Mouse (Mus musculus) forebrain, embryonic 11.5 days (tissue): ENCODE data around the gene Gm14496. TPM values are rescaled to one million over a fixed set of nuclear protein-coding genes. Genes with fewer than 3 reads are reported as not detected.
A peak's percentile ranks its signal among the peaks of the same experiment; 100 is the strongest.
"Not testable (repeated sequence)": the region's sequence is repeated elsewhere in the genome, so short reads cannot be mapped to it uniquely, and the experiment has no call there.

Experiments
- ATAC-seq: fragments of 200-750 bp; cut with Nextera tagmentation; replicated peaks from 2 replicates; pipeline ENCODE4 v1.8.0; 2017; ENCODE audit warnings: moderate TSS enrichment; ENCODE audit not compliant: low FRiP score
- DNase-seq: peaks from one replicate; pipeline ENCODE4 v3.0.0-alpha.2; 2017; ENCODE audit warnings: low spot score
- H3K27ac ChIP-seq: fragments of 300-500 bp; sonication (generic); 2 replicates; pipeline ENCODE4 v1.5.1; 2014; ENCODE audit warnings: low read depth, low read length
- H3K27me3 ChIP-seq: fragments of 300-500 bp; sonication (generic); 2 replicates; pipeline ENCODE4 v1.6.1; 2014; ENCODE audit warnings: mild to moderate bottlenecking, low read length, mixed read lengths; ENCODE audit not compliant: control insufficient read depth, insufficient read depth
- H3K36me3 ChIP-seq: fragments of 300-500 bp; sonication (generic); 2 replicates; pipeline ENCODE4 v1.6.1; 2014; ENCODE audit warnings: mild to moderate bottlenecking, low read length, moderate library complexity, mixed read lengths; ENCODE audit not compliant: control insufficient read depth, insufficient read depth
- H3K4me1 ChIP-seq: fragments of 300-500 bp; sonication (generic); replicated peaks from 2 replicates; pipeline ENCODE4 v1.6.1; 2014; ENCODE audit warnings: low read length, mixed read lengths; ENCODE audit not compliant: control insufficient read depth, insufficient read depth
- H3K4me2 ChIP-seq: fragments of 300-500 bp; sonication (generic); 2 replicates; pipeline ENCODE4 v1.6.1; 2014; ENCODE audit warnings: low read depth, mild to moderate bottlenecking, low read length, moderate library complexity, mixed read lengths; ENCODE audit not compliant: severe bottlenecking
- H3K4me3 ChIP-seq: fragments of 300-500 bp; sonication (generic); 2 replicates; pipeline ENCODE4 v1.5.1; 2014; ENCODE audit warnings: low read depth, low read length
- H3K9ac ChIP-seq: fragments of 300-500 bp; sonication (generic); 2 replicates; pipeline ENCODE4 v1.6.1; 2014; ENCODE audit warnings: low read length
- H3K9me3 ChIP-seq: fragments of 300-500 bp; sonication (generic); 2 replicates; pipeline ENCODE4 v1.6.1; 2016; ENCODE audit warnings: low read length, mixed read lengths; ENCODE audit not compliant: control insufficient read depth
- WGBS: fragments of 180-500 bp; shearing (Covaris S2); extraction: QIAGEN DNeasy Blood & Tissue Kit; methylation state at CpG from one replicate; pipeline ENCODE4 v1.1.7; 2014; 5-methylcytosine and 5-hydroxymethylcytosine counted together
- polyA plus RNA-seq: library from polyadenylated mRNA; unstranded; fragments of >200 nt; fragmentation: Nextera tagmentation; extraction: Ambion mirVana; gene quantifications from 2 replicates; pipeline ENCODE4 v1.2.1, GENCODE M21; 2014

Gene Gm14496
- polyA plus RNA-seq: not detected in 2 replicates

- Histone ChIP-seq H3K4me1 (no peaks in the 10 kb centered on the region), H3K4me2 (no peak within 1 kb of the TSS), H3K9ac (no peak within 1 kb of the TSS), H3K4me3 (no peak within 1 kb of the TSS), H3K36me3 (no peaks in the 10 kb centered on the region), H3K27ac (no peak within 1 kb of the TSS), H3K9me3 (no peaks in the 10 kb centered on the region), H3K27me3 (no peaks in the 10 kb centered on the region)
- DNase-seq (no peak), ATAC-seq (no peak)
- 74% methylated on average over 3 of the region's 3 CpGs for WGBS
Observed at GRCm38 (mm10) chr2:181990829-181991228, at the start of gene Gm14496. Gene Gm14496 (plus strand): TSS chr2:181991129.

DNA sequence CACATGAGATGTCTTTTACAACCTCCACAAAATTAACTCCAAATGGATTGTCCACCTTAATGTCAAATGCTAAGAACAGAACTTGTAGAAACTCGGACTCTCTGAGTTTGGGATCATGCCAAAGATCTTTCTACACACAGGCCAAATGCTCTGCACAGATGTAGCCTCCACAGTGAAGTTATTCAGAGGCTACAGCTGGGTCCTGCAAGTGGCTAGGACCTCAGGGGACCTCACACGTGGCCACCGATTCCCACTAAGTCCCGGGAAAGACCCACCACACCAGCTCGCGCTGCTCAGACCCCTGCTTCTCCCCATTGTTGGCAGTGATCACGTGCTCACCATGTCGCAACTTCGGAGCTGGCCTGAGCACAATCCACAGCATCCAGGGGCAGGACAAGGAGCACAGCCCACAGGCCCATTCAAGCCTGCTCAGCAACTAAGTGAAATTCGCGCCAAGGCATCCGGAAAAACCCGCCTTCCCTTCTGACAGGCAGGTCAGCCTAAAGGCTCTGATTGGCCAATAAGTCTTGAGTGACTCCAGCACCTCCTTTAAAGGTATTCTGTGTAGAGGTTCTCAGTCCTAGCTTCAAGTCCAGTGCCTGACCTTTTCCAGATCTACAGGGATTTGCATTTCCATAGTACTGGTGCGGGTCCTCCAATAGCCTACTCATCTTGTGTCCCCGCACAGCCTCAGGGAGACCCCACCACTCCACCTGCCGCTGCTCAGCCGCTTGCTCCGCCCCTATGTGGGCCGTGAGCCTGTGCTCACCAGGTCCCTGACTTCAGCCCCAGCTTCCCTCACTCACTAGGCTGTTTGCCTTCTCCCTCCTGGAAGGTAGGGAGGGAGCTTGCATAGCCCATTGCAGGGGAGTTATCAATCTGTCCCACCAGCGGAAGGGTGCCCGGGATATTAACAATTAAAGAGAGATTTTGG, 37.9 kb upstream of the Gm14496 start:
- not testable (repeated sequence) for H3K36me3 ChIP-seq, H3K27ac ChIP-seq, H3K9me3 ChIP-seq, H3K4me1 ChIP-seq, H3K27me3 ChIP-seq
- DNase-seq (peak; percentile 74), ATAC-seq (peak; percentile 63)
- H3K4me3 ChIP-seq: peak overlapping the region; percentile 15; the same call in 1 of the 2 replicates
- peak overlapping the region; percentile 45 for H3K4me2 ChIP-seq
- H3K9ac ChIP-seq: peak overlapping the region; percentile 29; the same call in 1 of the 2 replicates
- WGBS: 15% methylated on average over 21 of the region's 21 CpGs

DNA sequence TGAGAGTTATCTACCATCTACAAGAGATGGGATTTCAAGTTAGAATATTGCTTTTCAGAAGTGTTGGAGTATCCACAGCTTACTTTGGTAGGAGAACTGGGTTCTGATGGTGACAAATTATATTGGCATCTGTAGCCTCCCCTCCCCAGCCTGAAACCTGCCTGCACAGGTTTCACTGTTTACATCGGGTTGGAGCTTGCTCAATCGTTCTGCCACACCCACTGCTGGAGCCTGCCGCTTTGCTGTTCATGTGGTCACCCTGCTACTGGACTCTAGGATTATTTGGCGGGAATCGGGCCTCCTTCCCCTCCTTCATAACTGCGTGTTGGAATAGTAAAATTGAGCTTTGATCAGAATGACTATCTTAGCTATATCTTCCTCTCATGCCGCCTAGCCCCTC, 22.5 kb upstream of the Gm14496 start:
- 80% methylated on average over 7 of the region's 7 CpGs for whole genome bisulfite sequencing
- ATAC-seq (no peak), DNase-seq (no peak)
- Histone ChIP-seq H3K27me3 (no peaks in the 10 kb centered on the region), H3K4me1 (no peaks in the 10 kb centered on the region), H3K4me2 (no peak overlapping the region), H3K9ac (no peak overlapping the region), H3K4me3 (no peak overlapping the region), H3K27ac (no peak overlapping the region), H3K9me3 (no peaks in the 10 kb centered on the region), H3K36me3 (no peaks in the 10 kb centered on the region)

DNA sequence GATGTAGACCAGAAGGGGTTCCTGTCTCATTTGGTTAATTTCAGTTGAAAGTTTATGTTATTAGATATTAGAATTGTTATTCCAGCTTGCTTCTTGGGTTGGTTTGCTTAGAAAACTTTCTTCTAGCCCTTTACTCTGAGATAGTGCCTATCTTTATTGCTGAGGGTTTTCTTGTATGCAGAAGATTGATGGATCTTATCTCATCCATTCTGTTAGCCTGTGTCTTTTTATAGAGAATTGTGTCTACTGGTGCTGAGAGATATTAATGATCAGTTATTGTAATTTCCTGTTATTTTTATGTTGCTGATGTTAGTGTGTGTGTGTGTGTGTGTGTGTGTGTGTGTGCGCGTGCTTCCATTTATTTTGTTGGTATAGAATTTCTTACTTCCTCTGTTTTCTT, 21.7 kb upstream of the Gm14496 start:
- WGBS: 94% methylated on average over 2 of the region's 2 CpGs
- Histone ChIP-seq H3K4me3 (no peak overlapping the region), H3K27me3 (no peaks in the 10 kb centered on the region), H3K9me3 (no peaks in the 10 kb centered on the region), H3K9ac (no peak overlapping the region), H3K4me1 (no peaks in the 10 kb centered on the region), H3K36me3 (no peaks in the 10 kb centered on the region), H3K4me2 (no peak overlapping the region), H3K27ac (no peak overlapping the region)
- no peak for ATAC-seq
- no peak for DNase-seq

- ATAC-seq, H3K4me1 ChIP-seq, H3K27ac ChIP-seq, DNase-seq, H3K9me3 ChIP-seq, H3K4me2 ChIP-seq, H3K9ac ChIP-seq, H3K4me3 ChIP-seq, H3K36me3 ChIP-seq, H3K27me3 ChIP-seq: not testable (repeated sequence)
- 74% methylated on average over 7 of the region's 7 CpGs for WGBS
Observed at GRCm38 (mm10) chr2:181981969-181982368, 9.0 kb upstream of the Gm14496 start.

Other genes with a start within 250 kb of the Gm14496 start
- 26.6 and 27.3 TPM in 2 replicates for gene Myt1, start 227.8 kb upstream of the Gm14496 start, polyA plus RNA-seq
- gene Pcmtd2, start 153.3 kb upstream of the Gm14496 start, polyA plus RNA-seq: 27.1 and 33.4 TPM in 2 replicates
- 99.4 and 103 TPM in 2 replicates for gene Polr3k, start 126.8 kb upstream of the Gm14496 start, polyA plus RNA-seq